Mouse (Mus musculus) lung, adult 2 months (tissue): ENCODE data around the gene Utrn.

Source experiments
- CTCF ChIP-seq: fragments of 200-500 bp; IDR thresholded peaks from 2 replicates; pipeline ENCODE4 v1.5.1; 2011; ENCODE audit warnings: mild to moderate bottlenecking, low read length, control low read depth; ENCODE audit not compliant: insufficient read depth
- POLR2A ChIP-seq: fragments of 200-500 bp; IDR thresholded peaks from 2 replicates; pipeline ENCODE4 v1.6.1; 2011; ENCODE audit warnings: low read depth, mild to moderate bottlenecking, control low read depth, low read length, borderline replicate concordance; ENCODE audit errors: extremely low read depth

- TF ChIP-seq CTCF, result no peak
- no peak for TF ChIP-seq POLR2A
Observed at GRCm38 (mm10) chr10:12564425-12564824, 304.7 kb downstream of the Utrn start.
